Mouse (Mus musculus): ENCODE data around the gene Olfr1215.
"Not testable (repeated sequence)": the region's sequence is repeated elsewhere in the genome, so short reads cannot be mapped to it uniquely, and the experiment has no call there.

The Olfr1215 gene

DNA sequence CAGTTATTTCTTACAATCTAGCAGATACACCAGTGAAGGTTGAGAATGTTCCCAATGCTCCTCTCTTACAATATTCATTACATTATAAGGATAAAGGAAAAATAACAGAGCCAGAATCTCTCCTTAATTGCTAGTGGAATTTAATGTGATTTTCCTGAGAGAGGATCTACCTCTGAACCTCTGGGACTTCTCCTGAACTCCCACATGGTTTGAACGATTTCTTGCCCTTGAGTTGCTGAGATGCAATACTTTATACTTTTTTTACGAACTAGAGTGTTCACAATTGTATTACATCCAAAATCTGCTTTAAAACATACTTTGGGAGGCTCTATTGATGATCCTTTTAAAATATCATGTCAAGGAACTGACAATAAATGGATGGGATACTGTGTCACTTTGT is at the start of gene Olfr1215:
Gene Olfr1215 (minus strand): TSS at position 101 of the 400 bp plus-strand sequence.
- DNase-seq (ENCODE audit: low spot score in 2 of 2) = no peak

DNA sequence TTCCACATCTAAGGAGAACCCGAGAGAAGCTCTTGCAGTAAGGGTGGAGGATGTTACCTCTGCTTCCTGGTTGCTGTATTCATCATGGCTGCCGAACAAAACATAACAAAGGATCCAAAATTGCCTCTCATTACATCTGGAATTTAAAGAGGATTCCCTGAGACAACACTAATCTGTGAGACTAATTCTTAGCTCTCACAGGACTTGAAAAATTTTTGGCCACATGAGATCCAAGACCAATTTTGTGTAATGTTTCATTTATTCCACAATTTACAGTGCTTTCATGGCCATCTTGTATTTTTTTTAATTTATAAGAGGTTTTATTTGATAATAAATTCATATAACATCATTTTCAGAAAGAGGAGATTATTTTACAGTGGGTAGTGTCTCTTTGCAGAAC is 25.2 kb upstream of the Olfr1215 start, which contains the start of gene Olfr1217:
Gene Olfr1217 (minus strand): TSS at position 101 of the 400 bp plus-strand sequence.
- no peak for DNase-seq (ENCODE audit: low spot score in 2 of 2)

DNA sequence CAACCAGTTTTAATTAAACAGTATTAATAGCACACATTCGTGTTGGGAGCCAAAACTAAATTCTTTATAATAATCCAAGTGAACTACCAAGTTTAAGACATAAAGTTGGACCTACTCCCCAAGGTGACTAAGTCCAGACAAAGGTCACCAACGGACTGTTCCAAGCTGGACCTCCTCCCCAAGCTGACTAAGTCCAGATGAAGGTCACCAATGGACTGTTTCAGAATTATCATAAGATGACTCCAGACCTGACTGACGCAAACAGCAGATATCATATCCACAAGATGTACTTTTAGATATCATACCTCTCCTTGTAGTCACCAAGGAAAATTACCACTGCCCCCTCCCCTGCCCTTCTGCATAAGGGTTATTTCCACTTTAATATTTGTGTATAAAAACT is 14.7 kb upstream of the Olfr1215 start:
- not testable (repeated sequence) for DNase-seq (ENCODE audit: low spot score in 2 of 2)

DNA sequence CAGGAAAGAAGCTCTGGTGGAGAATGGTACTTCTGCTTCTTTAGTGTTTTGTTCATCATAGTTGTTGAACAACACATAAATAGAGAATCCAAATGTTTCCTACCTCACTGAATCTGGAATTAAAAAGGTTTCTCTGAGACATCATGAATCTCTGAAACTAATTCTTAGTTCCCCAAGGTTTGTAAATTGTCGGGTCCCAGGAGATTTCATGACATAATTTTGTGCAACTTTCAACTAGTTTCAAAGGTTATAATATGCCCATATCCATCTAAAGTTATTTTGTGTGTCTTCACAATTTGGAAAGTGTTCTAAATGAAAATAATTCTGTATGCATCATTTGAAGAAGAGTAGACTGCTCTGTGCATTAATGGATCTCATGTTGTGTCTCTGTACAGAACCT is 11.5 kb upstream of the Olfr1215 start, which contains the start of gene Olfr1216:
Gene Olfr1216 (minus strand): TSS at position 101 of the 400 bp plus-strand sequence.
- DNase-seq (ENCODE audit: low spot score in 2 of 2) = no peak

DNA sequence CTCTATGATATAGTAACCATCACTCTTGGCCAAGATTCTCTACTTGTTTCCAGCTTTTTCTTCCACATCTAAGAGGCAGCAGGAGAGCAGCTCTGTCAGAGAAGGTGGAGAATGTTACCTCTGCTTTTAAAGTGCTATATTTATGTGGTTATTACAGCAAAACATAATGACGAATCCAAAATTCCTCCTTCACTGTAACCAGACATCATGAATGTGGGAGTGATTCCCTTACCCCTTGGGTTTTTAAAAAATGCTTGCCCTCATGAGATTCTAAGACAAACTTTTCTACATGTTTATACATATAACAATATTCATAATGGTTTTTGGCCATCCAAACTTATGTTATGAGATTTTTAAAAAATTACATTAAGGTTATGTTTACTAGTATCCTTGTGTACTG is 14.2 kb downstream of the Olfr1215 start, which contains the start of gene Olfr1214:
Gene Olfr1214 (minus strand): TSS at position 101 of the 400 bp plus-strand sequence.
- no peak for DNase-seq (ENCODE audit: low spot score in 2 of 2)

GRCm38 (mm10) chr2:88980181-88980580 is 26.6 kb downstream of the Olfr1215 start, which contains the start of gene Gm13762:
TSS of gene Gm13762 (minus strand) at chr2:88980281.
- no peak for DNase-seq (ENCODE audit: low spot score in 2 of 2)

DNA sequence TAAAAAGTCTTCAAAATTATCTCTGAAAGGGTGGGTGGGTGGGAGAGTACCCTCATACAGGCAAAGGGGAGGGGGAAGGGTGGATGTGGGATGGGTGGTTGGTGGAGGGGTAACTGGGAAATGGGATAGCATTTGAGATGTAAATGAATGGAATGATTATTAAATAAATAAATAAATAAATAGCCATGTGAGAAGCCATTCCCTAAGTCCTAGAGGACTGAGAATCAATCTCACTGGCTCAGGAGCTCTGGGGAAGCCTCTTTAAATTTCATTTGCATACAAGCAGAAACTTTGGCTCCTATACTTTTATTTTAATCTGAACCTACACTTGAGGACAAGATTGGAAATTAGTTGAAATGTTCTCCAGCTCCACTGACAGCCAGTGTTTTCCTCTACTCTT is 53.1 kb downstream of the Olfr1215 start, which contains the start of gene Olfr1212:
Gene Olfr1212 (plus strand): TSS at position 301 of the 400 bp plus-strand sequence.
- no peak for DNase-seq (ENCODE audit: low spot score in 2 of 2)

All from urinary bladder, postnatal 4 days (tissue).